Mouse (Mus musculus) embryo, embryonic 11 days (tissue): Measurements from ENCODE around the gene Rab13.
"Not testable (repeated sequence)": the region's sequence is repeated elsewhere in the genome, so short reads cannot be mapped to it uniquely, and the experiment has no call there.

ENCODE experiments used
- DNase-seq: peaks from one replicate; pipeline ENCODE4 v3.0.0-alpha.2; 2015

Rab13 gene

DNA sequence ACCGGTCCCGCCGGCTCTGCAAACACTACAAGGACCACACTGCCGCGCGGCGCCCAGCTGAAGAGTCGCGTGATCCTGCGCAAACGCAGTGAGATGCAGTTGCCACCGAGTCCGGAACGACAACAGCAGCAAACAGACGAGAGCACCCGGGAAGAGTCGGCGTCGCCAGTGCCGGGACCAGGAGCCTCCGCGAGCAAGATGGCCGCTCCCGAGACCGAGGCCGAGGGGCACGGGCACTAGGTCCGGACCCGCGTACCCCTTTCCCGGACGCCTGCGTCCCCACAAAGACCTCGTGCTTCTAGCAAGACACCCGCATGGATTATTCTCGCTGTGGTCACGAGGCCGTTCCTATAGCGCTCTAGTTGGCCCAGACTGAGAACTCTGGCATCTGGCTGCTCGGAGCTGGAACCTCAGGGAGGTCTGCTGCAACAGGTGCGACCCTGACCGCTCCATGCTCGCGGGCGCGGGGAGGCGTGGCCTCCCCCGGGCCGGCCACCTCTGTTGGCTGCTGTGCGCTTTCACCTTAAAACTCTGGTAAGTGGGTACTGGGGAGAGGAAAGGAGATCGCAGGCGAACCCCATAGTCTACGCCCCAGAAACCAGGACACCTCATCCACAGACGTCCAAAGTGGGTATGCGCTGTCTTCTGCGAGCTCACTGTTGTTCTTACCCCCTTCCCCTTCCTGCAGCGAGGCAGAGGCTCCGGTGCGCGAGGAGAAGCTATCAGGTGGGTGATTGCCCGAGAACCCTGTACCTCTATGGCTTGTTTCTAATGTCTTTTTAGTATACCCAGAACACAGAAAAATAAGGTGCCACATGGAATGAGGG lies 18.2 kb downstream of the Rab13 start, which contains the start of gene Jtb:
Gene Jtb (plus strand): TSS at position 91 of the 827 bp plus-strand sequence.
- DNase-seq, result peak; percentile 96

- DNase-seq, result no peak
Observed at GRCm38 (mm10) chr3:90241251-90241650, 27.8 kb downstream of the Rab13 start.

GRCm38 (mm10) chr3:90241669-90242358 lies 28.3 kb downstream of the Rab13 start:
- no peak for DNase-seq

- DNase-seq, result peak; percentile 87
Observed at GRCm38 (mm10) chr3:90242984-90243775, 29.7 kb downstream of the Rab13 start, which contains the start of gene Creb3l4. Gene Creb3l4, minus strand, starts transcription at chr3:90243512.

- DNase-seq, result no peak
Observed at GRCm38 (mm10) chr3:90245406-90245805, 31.9 kb downstream of the Rab13 start.

- DNase-seq, result no peak
Observed at GRCm38 (mm10) chr3:90247630-90247959, 34.1 kb downstream of the Rab13 start.

- peak; percentile 99 for DNase-seq
Observed at GRCm38 (mm10) chr3:90247960-90248745, 34.7 kb downstream of the Rab13 start, which contains the start of gene Slc39a1. Gene Slc39a1, plus strand, starts transcription at chr3:90248172.

- peak; percentile 45 for DNase-seq
Observed at GRCm38 (mm10) chr3:90248746-90249100, 35.2 kb downstream of the Rab13 start.

DNA sequence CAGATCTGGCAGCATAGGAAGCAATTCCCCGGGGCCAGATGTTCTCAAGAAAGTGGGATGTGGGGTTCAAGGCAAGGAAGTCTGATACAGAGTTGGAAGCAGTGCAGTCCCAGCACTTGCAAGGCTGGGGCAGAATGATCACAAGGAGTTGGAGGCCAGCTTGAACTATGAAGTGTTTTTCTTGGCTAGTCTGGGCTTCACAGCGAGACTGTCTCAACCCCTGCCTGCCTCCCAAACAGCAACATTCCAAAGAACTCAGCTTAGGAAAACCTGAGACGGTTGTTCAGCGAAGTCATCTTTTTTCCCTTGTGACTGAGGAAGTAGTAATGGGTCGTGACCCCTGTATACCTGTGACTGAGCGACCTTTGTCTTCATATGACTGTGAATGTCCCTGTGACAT lies 37.3 kb downstream of the Rab13 start:
- DNase-seq, result no peak

- not testable (repeated sequence) for DNase-seq
Observed at GRCm38 (mm10) chr3:90251731-90252226, 38.3 kb downstream of the Rab13 start.

GRCm38 (mm10) chr3:90252659-90253058 lies 39.2 kb downstream of the Rab13 start:
- not testable (repeated sequence) for DNase-seq

DNA sequence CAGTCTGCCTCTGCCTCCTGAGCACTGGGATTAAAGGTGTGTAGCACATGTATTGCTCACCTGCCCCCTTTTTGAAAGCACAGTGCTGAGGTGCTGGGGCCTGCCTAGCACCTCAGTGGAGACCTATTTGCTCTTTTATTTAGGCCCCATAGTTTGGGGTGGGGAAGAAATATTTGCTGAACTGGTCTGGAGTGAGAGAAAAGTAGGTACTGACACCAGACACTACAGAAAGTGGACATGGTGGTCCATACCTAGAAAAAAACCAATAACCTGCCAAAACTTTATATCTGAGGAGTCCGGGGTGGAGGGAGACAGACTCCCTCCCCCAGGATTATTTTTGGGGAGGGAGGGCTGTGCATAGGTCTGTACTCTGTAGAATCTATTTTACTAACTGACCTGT lies 39.7 kb downstream of the Rab13 start:
- DNase-seq, result not testable (repeated sequence)

GRCm38 (mm10) chr3:90253653-90254418 lies 40.3 kb downstream of the Rab13 start, which contains the start of gene Crtc2:
Gene Crtc2, plus strand, starts transcription at chr3:90254163.
- peak; percentile 98 for DNase-seq

DNA sequence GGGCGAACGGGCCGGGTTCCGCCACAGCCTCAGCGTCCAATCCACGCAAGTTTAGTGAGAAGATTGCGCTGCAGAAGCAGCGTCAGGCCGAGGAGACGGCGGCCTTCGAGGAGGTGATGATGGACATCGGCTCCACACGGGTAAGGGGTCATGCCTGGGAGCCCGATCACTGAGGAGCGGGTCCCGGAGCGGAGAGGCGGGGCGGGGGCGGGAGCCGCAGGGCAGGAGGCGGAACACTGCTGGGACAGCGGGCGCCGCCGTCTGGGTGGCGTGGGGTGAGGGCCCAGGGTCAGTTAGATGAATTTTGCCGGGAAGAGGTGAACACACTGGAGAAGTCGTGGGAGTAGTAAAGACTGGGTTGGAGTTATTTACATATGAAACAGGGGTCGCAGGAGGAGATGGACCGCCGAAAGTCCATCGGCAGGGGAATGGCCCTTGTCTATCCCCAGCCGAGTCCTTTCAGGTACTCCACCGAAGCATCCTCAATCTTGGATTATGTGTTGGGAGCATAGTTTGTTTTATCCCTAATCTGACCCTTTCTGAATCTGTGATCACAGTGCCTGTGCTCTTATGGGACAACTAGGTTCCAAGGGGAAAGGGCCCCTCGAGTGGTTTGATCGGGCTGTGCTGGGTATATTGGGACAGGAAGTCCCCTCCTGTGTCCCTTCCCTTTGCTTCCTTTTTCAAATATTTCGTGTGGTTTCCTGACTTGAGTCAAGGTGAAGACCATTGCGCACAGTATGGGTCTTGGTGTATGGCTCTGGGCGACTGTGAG lies 41.1 kb downstream of the Rab13 start:
- peak; percentile 38 for DNase-seq

DNA sequence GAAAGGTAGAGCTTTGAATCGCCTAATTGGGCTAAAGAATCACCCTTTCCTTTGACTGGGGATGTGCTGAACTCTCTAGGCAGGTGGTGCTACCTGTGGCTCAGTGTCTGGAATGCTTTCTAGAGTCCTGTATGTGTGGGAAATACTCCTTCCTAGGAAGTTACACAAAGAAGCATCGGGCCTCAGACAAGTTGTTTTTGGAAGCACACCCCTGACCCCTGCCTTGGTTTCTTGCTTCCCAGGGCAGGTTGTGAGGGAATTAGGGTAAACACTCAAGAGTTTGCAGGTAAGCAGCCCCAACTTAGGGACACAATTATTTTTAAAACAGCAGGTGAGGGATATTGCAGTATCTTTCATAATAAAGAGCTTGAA lies 41.7 kb downstream of the Rab13 start:
- DNase-seq, result no peak

- no peak for DNase-seq
Observed at GRCm38 (mm10) chr3:90255784-90256353, 42.4 kb downstream of the Rab13 start.

GRCm38 (mm10) chr3:90256731-90257530 lies 43.4 kb downstream of the Rab13 start:
- no peak for DNase-seq

- DNase-seq, result no peak
Observed at GRCm38 (mm10) chr3:90258521-90258920, 45.0 kb downstream of the Rab13 start.

DNA sequence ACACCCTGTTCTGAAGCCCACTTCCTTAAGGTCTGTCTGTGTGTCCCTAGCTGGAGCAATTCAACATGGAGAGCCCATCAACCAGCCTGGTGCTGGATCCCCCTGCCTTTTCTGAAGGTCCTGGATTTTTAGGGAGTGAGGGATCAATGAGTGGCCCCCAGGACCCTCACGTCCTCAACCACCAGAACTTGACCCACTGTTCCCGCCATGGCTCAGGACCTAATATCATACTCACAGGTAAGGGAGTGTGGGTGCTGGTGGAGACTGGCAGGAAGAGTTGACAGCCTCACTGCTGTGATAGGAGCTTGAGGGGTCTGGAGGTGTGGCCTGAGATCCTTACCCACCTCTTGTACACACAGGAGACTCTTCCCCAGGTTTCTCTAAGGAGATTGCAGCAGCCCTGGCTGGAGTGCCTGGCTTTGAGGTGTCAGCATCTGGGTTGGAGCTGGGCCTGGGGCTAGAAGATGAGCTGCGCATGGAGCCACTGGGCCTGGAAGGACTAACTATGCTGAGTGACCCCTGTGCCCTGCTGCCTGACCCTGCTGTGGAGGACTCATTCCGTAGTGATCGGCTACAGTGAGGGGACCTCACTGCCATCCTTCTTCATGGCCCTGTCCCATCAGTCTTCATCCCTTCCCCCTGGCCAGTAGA lies 49.8 kb downstream of the Rab13 start:
- no peak for DNase-seq
